Mouse (Mus musculus) lung, postnatal 0 days (tissue): ENCODE data around the gene Mroh2a. TPM values are rescaled to one million over a fixed set of nuclear protein-coding genes. Genes with fewer than 3 reads are reported as not detected.

Experiments used
- ATAC-seq: fragments of 200-750 bp; cut with Nextera tagmentation; 2 replicates; pipeline ENCODE4 v1.8.0; 2017; ENCODE audit warnings: moderate library complexity
- DNase-seq: peaks from one replicate; pipeline ENCODE4 v3.0.0-alpha.2; 2016; ENCODE audit warnings: low spot score
- H3K27ac ChIP-seq: fragments of 300-500 bp; sonication (generic); 2 replicates; pipeline ENCODE4 v1.5.1; 2014; ENCODE audit warnings: antibody characterized with exemption, mild to moderate bottlenecking, low read length, mixed read lengths
- H3K27me3 ChIP-seq: fragments of 300-500 bp; sonication (generic); replicated peaks from 2 replicates; pipeline ENCODE4 v1.6.1; 2014; ENCODE audit warnings: low read length, mixed read lengths; ENCODE audit not compliant: insufficient read depth
- H3K36me3 ChIP-seq: fragments of 300-500 bp; sonication (generic); 2 replicates; pipeline ENCODE4 v1.6.1; 2014; ENCODE audit warnings: low read length, mixed read lengths; ENCODE audit not compliant: insufficient read depth
- H3K4me1 ChIP-seq: fragments of 300-500 bp; sonication (generic); 2 replicates; pipeline ENCODE4 v1.6.1; 2014; ENCODE audit warnings: antibody characterized with exemption, low read depth, low read length, mixed read lengths; ENCODE audit not compliant: insufficient read depth
- H3K4me2 ChIP-seq: fragments of 300-500 bp; sonication (generic); replicated peaks from 2 replicates; pipeline ENCODE4 v1.6.1; 2014; ENCODE audit warnings: low read depth, mild to moderate bottlenecking, low read length, moderate library complexity, mixed read lengths
- H3K4me3 ChIP-seq: fragments of 300-500 bp; sonication (generic); 2 replicates; pipeline ENCODE4 v1.5.1; 2014; ENCODE audit warnings: low read depth, low read length
- H3K9ac ChIP-seq: fragments of 300-500 bp; sonication (generic); replicated peaks from 2 replicates; pipeline ENCODE4 v1.6.1; 2014; ENCODE audit warnings: low read depth, mild to moderate bottlenecking
- H3K9me3 ChIP-seq: fragments of 300-500 bp; sonication (generic); 2 replicates; pipeline ENCODE4 v1.6.1; 2016; ENCODE audit warnings: low read length, mixed read lengths
- CTCF ChIP-seq: IDR thresholded peaks from 2 replicates; pipeline ENCODE4 v1.5.1; 2016; ENCODE audit warnings: antibody characterized with exemption, mild to moderate bottlenecking
- EP300 ChIP-seq: IDR thresholded peaks from 2 replicates; pipeline ENCODE4 v1.6.1; 2016; ENCODE audit warnings: antibody characterized with exemption, mild to moderate bottlenecking, control low read depth
- WGBS: fragments of 180-500 bp; shearing (Covaris S2); extraction: QIAGEN DNeasy Blood & Tissue Kit; methylation state at CpG from one replicate; pipeline ENCODE4 v1.1.7; 2014; 5-methylcytosine and 5-hydroxymethylcytosine counted together
- polyA plus RNA-seq: library from polyadenylated mRNA; unstranded; fragments of >200 nt; fragmentation: Nextera tagmentation; extraction: Ambion mirVana; gene quantifications from 2 replicates; pipeline ENCODE4 v1.2.1, GENCODE M21; 2015

The Mroh2a gene
- polyA plus RNA-seq, 1 experiment from 2014 or later, result 0.43 TPM

DNA sequence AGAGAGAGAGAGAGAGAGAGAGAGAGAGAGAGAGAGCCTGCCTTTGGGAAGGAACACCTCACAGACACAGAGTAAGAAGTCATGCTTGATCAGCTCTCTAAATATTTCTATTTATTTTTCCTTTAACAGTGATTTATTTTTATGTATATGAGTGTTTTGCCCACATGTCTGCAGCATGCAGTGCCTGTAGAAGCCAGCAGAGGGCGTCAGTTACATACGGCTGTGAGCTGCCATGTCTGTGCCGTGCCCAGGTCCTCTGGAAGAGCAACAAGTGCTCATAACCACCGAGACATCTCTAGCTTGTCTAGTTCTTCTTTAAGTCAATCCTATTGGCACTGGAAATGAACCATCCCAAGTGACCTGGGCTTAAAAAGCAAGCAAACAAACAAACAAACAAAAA lies 63.1 kb downstream of the Mroh2a start:
- Histone ChIP-seq H3K4me1 (no peaks in the 10 kb centered on the region), H3K4me2 (no peak overlapping the region), H3K4me3 (no peak overlapping the region), H3K27me3 (no peaks in the 10 kb centered on the region), H3K9me3 (peaks cover 14% of the 10 kb centered on the region), H3K36me3 (no peaks in the 10 kb centered on the region), H3K9ac (no peak overlapping the region), H3K27ac (no peak overlapping the region)
- 41% methylated on average over 4 of the region's 4 CpGs for WGBS
- ATAC-seq (no peak), DNase-seq (no peak)
- TF ChIP-seq CTCF, result peak; percentile 67
- no peak for TF ChIP-seq EP300

DNA sequence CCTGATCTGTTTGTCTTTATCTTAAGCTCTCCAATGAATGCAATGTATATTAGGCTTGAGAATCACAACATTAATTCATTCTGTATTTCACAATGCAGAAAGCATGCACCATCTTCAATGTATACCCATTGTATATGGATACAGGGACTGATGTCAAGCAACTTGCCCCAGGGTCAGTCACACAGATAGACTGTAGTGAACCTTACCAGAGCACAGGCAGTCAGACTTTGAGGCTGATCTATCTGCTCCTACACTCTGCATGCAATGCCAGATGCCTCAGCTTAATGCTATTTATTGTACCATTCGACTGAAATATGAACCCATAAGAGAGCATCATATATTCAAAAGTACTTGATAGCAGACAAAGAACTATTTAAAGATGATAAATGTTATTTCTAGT lies 63.7 kb downstream of the Mroh2a start:
- Histone ChIP-seq H3K27ac (no peak overlapping the region), H3K9me3 (peaks cover 12% of the 10 kb centered on the region), H3K36me3 (no peaks in the 10 kb centered on the region), H3K9ac (no peak overlapping the region), H3K4me1 (no peaks in the 10 kb centered on the region), H3K27me3 (no peaks in the 10 kb centered on the region), H3K4me2 (no peak overlapping the region), H3K4me3 (no peak overlapping the region)
- DNase-seq (no peak), ATAC-seq (no peak)
- 54% methylated on average over 1 of the region's 1 CpGs for WGBS
- TF ChIP-seq EP300 (no peak), CTCF (no peak)

DNA sequence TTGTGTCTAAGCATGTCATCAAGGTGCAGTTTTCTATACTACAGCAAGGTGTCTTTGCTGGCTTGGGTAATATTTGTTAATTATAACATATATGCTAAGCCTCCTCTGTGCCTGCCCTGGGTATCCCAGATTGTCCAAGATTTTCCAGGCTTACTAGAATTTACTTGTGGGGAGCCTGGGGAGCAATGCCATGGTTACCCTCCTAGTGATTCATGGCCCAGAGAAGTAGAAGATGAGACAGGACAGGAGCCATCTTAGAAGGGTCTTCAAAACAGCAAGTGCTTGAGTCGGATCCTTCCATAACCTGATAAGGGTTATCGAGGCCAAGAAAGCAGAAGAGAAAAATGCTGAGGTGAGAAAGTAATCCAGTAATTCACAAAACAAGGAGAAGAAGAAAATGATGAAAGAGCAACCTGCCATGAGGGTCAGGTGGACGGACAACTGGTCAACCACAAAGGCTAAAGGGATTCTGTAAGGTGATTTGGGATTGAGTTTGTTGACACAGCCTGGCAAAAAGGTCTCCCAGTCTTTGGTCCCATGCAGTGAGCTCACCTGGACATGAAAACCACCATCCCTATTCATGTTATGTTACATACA lies 64.7 kb downstream of the Mroh2a start:
- 57% methylated on average over 3 of the region's 3 CpGs for WGBS
- ATAC-seq, result no peak
- H3K36me3 ChIP-seq, result no peaks in the 10 kb centered on the region
- no peak overlapping the region for H3K4me3 ChIP-seq
- no peak overlapping the region for H3K4me2 ChIP-seq
- H3K27me3 ChIP-seq, result no peaks in the 10 kb centered on the region
- no peak for DNase-seq
- no peak overlapping the region for H3K9ac ChIP-seq
- H3K27ac ChIP-seq, result no peak overlapping the region
- H3K9me3 ChIP-seq, result peaks cover 8% of the 10 kb centered on the region
- TF ChIP-seq EP300, result no peak
- no peak for TF ChIP-seq CTCF
- no peaks in the 10 kb centered on the region for H3K4me1 ChIP-seq

DNA sequence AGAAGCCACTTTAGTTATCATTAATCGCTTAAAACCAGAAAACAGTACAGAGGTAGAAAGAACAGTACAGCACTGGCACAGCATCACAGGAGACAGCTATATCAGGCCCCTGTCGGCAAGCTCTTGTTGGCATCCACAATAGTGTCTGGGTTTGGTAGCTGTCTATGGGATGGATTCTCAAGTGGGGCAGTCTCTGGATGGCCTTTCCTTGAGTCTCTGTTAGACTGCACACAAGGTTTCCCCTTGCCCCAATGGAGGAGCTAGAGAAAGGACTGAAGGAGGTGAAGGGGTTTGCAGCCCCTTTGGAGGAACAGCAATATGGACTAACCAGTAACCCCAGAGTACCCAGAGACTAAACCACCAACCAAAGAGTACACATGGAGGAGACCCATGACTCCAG lies 65.3 kb downstream of the Mroh2a start:
- peaks cover 7% of the 10 kb centered on the region for H3K9me3 ChIP-seq

DNA sequence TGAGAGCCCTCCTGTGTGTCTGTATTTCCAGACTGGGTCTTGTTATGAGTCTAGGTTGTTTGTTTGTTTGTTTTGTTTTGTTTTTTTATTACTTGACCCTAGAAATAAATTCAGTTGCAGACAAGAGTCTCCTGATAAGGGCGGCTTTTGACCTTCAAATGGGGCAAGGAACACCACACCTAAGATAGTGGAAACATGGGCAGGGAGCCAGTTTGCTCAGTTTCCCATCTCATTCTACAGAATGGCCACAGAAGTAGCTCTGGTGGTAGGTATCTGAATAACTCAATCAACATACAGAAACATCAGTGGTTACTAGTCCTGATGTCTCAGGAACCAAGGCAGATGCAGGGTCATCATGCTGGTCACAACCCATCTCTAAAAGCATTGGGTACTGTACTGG lies 67.9 kb downstream of the Mroh2a start:
- TF ChIP-seq CTCF, result no peak
- TF ChIP-seq EP300, result no peak
- Histone ChIP-seq H3K9me3 (peaks cover 26% of the 10 kb centered on the region), H3K9ac (no peak overlapping the region), H3K4me2 (no peak overlapping the region), H3K36me3 (no peaks in the 10 kb centered on the region), H3K27ac (no peak overlapping the region), H3K27me3 (no peaks in the 10 kb centered on the region), H3K4me3 (no peak overlapping the region), H3K4me1 (no peaks in the 10 kb centered on the region)
- WGBS, result 19% methylated on average over 1 of the region's 1 CpGs
- ATAC-seq (no peak), DNase-seq (no peak)

More for the DNA sequence above, 65.3 kb downstream of the Mroh2a start:
- H3K4me3 ChIP-seq, result no peak overlapping the region
- no peak overlapping the region for H3K4me2 ChIP-seq
- no peaks in the 10 kb centered on the region for H3K36me3 ChIP-seq
- H3K4me1 ChIP-seq, result no peaks in the 10 kb centered on the region
- no peaks in the 10 kb centered on the region for H3K27me3 ChIP-seq
- no peak overlapping the region for H3K27ac ChIP-seq
- WGBS, result 51% methylated on average over 2 of the region's 2 CpGs
- ATAC-seq (0 out of 2 replicates have a peak, but pooled peaks have one; percentile 3), DNase-seq (no peak)
- H3K9ac ChIP-seq, result no peak overlapping the region
- no peak for TF ChIP-seq EP300
- TF ChIP-seq CTCF, result no peak

DNA sequence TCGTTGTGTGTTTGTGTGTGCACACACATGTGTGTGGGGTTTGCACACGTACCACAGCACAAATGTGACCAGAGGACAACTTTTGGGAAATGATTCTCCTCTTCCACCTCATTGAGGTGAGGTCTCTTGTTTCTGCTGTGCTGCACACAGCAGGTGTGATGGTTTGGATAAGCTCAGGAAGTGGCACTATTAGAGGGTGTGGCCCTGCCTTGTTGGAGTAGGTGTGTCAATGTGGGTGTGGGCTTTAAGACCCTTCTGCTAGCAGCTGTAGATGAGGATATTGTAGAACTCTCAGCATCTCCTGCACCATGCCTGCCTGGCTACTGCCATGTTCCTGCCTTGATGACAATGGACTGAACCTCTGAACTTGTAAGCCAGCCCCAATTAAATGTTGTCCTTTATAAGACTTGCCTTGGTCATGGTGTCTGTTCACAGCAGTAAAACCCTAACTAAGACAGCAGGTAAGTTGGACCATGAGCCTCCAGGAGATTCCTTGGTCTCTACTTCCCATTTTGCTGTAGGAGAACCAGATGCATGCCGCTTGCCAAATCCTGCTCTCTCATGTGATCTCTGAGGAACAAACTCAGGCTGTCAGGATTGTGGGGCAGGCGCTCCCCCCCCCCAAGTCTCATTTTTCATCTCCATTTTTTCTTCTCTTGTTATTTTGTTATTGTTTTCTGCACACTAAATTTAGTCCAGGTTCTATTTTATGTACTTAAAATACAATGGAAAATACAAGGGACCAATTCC lies 69.6 kb downstream of the Mroh2a start:
- Histone ChIP-seq H3K9ac (no peak overlapping the region), H3K4me1 (no peaks in the 10 kb centered on the region), H3K27me3 (no peaks in the 10 kb centered on the region), H3K4me3 (no peak overlapping the region), H3K27ac (no peak overlapping the region), H3K36me3 (no peaks in the 10 kb centered on the region), H3K9me3 (peaks cover 35% of the 10 kb centered on the region), H3K4me2 (no peak overlapping the region)
- DNase-seq (no peak), ATAC-seq (0 out of 2 replicates have a peak, but pooled peaks have one; percentile 10)
- WGBS, result 68% methylated on average over 4 of the region's 4 CpGs
- TF ChIP-seq CTCF (no peak), EP300 (no peak)
